Mouse (Mus musculus) urinary bladder, postnatal 4 days (tissue): ENCODE measurements at regions not wholly inside any gene's neighbourhood (a gene's known extent, or its start where the extent isn't known, plus 50 kb on each side); places are given as distances from the start of the nearest gene placed in this dataset.

ENCODE experiments used
- DNase-seq, 2 experiments: peaks; one replicate each; pipeline ENCODE4 v3.0.0; 2021 to 2022; ENCODE audit warnings: low spot score in 2 of 2

DNA sequence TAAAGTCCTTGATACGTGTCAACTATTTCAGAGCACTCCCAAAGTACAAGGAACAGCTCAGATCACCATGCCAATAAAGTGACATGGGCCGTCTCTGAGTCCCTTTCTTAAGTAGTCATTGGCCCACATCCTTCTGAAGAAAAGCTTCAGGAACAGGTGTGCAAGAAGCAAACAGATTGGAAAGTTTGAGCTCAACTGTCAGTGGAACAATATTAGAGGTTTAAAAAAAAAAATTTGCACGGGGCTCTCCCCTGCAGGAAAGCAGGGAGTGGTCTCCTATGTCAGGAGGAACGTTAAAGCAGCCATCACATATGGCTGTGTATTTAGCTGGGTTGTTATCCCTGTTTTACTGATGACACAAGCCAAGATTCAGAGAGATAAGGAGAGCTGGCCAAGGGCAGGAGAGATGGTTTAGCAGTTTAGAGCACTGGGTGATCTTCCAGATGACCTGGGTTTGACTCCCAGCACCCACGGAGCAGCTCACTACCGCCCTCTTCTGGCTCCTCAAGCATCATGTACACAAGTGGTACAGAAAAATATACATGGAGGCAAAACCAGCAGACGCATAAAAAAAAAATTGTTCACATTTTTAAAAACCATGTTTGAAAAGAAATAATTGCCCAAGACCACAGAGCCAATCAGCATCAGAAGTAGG is 318.3 kb upstream of the Clint1 start:
- DNase-seq, result no peak

DNA sequence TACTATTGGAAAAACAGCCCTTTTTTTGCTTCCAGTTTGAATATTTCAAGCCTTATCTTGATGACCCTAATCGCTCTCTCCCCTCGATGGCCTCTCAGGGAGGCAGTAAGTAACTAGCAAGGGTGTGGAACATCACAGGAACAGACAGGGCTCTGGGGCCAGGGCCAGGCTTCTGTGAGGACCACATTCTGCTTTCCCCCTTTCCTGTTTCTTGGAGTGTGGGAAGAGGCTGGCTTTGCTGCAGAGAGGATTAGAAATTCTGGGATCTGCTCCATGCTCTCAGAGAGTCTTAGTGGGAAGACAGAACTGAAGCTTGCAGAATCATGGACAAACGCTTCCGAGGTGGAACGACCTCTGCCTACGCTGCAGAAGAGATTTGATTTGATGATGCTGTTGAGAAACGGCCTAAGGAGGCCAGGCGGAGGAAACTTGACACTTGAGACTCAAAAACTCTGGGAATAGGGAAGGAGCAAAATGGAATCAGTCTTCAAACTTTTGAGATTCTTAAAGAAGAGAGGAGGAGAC is 316.3 kb upstream of the Clint1 start:
- peak in 1 of 2 experiments; percentile 39 for DNase-seq

DNA sequence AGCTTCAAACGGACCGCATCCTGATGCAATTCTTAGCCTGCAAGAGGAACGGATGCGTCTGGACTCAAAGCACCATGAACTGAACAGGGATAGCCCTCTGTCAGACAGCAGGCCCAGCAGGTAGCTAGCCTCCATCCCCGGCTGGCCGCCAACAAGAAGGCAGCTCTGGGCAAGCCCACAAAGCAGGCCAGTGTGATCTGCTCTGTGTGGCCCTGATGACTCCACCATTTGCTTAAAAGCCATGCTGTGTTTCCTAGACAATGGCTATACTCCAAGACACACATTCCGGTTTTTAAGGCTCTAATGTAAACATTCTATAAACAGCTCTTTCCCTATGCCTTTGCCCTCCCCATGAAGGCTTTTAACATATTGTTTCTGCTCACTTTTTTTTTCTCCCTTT is 313.8 kb upstream of the Clint1 start:
- no peak for DNase-seq

- peak; percentile 67 to 79 for DNase-seq
These were observed 312.4 kb upstream of the Clint1 start for GRCm38 (mm10) chr11:45539459-45539858.

- DNase-seq, result no peak
These were observed 307.3 kb upstream of the Clint1 start for GRCm38 (mm10) chr11:45544531-45544930.

DNA sequence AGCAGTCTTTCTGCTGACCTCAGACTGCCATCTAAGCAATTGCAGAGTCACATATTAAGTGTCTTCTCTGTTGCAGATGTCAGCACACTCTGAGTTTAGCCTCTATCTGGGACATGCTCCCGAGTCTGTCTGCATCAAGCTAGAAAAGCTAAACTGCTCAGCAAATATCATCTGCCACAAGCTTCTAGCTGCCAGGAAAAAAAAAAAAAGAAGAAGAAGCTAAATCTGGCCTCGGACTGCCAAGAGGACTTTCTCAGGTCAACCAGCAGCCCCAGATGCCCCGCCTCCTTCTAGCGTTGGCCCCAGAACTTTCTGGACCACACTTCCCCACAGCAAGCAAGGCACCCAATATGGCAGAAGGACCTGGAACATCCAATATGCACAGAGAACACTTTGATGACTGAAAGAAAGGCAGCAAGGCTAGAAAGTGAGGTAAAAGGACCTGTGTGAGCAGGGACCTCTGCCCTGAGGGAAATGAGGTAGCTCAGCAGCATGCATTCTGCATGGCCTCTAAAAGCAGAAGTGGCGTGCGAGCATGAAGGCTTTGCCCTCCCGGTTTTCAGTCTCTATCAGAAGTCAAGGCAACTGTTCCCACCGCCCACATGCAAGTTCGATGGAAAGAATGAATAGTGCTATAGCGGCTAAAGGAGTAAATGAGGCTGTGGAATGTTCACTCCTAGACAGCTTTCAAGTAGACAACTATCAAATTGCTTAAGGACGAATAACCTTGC is 305.8 kb upstream of the Clint1 start:
- DNase-seq, result no peak

- no peak for DNase-seq
These were observed 305.0 kb upstream of the Clint1 start for GRCm38 (mm10) chr11:45546861-45547260.

DNA sequence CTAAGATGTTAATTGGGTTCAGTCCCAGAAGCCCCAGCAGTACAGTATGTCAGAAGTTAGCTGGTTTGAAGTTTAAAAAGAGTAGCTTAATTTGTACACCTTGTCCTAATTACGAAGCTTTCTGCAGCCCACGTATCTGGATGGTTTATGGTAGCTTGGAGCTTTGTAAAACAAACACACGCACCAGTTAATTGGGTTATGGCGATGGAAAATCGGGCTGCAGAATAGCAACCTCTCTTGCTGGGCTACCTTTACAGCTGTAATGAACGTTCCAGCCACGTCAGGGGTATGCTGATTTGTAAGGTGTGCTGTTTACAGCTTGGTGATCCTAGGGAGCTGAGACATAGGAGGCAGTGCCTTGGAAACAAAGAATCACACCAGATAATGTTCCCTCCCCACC is 301.5 kb upstream of the Clint1 start:
- DNase-seq, result no peak

DNA sequence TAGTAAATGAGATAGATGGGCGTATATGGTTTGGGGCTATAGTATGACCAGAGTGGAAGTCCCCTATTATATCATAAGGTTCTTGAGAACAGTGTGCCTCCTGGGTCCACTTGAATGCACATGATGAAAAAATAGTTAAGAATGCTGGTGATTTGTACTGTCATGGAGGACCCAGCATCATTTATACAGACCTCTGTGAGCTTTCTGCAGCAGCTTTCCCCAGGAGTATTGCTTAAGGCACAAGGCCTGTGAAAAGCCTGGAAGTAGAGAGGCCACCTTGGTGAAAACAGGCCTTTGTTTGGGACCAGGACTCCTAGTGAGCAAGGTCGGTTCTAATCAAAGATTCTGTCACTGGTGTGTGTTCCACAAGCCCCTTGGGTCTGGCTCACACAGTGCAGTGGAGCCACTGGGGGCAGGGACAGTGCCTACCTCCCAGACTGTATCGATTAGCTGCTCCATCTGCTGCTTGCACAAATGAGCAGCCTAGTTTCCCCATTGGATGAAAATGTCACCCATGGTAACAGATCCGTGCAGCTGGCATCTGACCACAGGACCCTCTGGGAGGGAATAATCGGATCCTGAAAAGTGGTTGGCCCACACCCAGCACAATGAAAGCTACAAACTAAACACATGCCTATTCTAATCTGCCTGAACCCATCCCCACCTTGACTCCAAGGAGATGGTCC is 274.2 kb upstream of the Clint1 start:
- no peak for DNase-seq

DNA sequence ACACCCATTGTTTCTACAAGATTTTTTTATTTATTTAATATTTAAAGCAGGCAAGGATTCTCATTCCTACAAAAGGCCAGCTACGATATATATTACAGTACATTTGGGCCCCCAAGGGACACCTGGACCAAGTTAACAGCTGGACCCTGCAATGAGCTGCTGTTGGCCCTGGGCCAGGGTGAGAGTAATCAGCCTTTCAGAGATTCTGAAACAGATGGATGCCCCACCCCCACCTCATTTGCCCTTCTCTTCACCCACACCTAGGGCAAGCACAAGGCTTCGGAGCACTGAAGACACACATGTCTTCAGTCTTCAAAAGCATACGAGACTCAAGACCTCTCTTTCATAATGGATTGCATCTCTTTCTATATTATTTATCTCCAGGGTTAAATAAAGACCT is 259.5 kb upstream of the Clint1 start:
- DNase-seq, result no peak

DNA sequence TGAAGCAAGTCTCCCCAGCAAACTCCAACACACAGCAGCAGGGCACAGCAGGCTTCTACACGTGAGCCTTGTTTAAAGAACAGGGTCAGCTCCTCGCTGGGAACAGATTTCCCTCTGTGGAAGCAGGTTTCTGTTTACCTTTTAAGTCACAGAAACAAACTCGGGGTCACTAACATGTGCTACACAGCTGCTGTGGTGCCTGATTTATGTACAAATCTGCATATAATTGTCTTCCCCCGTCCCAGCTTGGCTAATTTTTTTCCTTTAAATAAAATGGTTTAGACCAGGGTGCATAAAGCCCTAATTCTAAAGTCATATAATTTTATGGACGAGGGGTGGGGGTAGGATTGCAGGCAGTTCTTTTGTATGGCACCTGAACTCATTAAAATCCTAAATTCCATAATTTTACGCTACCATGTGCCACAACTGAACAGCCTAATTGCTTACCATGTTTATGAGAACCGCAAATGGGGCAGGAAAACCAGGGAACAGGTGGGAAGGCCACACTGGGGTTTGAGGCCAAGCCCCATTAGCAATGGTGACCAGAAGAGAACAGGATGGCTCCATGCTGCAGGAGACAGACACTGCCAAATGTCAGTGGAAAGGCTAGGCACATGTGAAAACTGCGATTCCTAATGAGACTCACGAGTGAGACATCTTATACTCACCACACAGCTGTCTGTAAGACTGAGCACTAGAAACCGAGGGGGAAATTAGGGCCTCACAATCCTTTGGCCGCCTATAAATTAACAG is 258.8 kb upstream of the Clint1 start:
- DNase-seq, result peak in 1 of 2 experiments; percentile 17

GRCm38 (mm10) chr11:45595372-45595771 is 256.5 kb upstream of the Clint1 start:
- DNase-seq, result no peak

- DNase-seq, result no peak
These were observed 230.0 kb upstream of the Clint1 start for GRCm38 (mm10) chr11:45621824-45622223.

GRCm38 (mm10) chr11:45622701-45623100 is 229.2 kb upstream of the Clint1 start:
- no peak for DNase-seq

GRCm38 (mm10) chr11:45624233-45624632 is 227.6 kb upstream of the Clint1 start:
- no peak for DNase-seq

- no peak for DNase-seq
These were observed 222.6 kb upstream of the Clint1 start for GRCm38 (mm10) chr11:45629250-45629649.

DNA sequence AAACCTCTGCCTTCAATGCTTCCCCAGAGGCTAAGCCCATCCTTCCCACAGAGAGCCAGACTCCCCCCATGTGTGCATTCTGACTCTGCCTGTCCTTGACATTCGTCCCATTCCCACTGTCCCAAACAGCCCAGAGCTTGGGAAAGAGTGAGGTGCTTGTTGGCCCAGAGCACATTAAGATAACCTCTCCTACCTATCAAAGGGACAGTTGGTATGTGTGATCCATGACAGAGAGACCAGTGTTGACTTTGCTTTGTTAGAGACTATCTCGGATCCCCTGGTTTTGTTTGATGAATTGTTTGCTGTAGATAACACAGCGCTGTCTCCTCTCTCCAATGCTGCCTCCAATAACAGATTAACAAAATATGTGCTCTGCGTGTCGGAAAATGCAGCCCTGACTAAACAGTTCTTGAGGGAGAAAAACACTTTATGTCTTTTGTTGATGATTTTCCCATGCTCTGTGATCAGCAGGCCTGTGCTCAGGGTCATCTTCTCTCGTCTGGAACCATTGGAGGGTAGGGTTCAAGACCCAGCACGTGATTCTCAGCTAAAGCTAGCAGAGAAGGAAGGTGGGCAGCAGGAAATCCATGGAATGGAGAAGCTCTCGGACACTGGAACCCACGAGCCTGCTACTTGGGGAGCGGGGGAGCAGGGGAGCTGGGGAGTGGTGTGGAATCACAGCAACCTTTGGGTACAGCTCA is 217.2 kb upstream of the Clint1 start:
- peak in 1 of 2 experiments; percentile 16 for DNase-seq

DNA sequence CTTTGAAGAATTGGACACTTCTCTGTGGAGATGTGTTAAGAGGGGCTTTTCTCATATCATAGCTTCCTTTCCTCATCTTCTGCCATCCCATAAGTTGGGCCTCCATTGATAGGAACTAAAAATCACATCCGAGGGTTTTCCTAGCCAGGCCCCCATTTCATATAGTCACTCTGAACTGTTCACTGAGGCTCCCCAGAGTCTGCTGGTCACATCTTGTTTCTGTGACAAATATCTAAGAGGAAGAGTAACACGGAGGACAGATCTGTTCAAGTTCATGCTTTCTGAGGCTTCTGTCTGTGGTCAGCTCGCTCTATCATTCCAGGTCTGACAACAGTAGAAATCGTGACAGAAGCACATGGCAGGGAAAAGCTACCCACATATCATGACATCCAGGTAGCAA is 216.0 kb upstream of the Clint1 start:
- DNase-seq, result no peak

- DNase-seq, result no peak
These were observed 212.6 kb upstream of the Clint1 start for GRCm38 (mm10) chr11:45639236-45639635.

DNA sequence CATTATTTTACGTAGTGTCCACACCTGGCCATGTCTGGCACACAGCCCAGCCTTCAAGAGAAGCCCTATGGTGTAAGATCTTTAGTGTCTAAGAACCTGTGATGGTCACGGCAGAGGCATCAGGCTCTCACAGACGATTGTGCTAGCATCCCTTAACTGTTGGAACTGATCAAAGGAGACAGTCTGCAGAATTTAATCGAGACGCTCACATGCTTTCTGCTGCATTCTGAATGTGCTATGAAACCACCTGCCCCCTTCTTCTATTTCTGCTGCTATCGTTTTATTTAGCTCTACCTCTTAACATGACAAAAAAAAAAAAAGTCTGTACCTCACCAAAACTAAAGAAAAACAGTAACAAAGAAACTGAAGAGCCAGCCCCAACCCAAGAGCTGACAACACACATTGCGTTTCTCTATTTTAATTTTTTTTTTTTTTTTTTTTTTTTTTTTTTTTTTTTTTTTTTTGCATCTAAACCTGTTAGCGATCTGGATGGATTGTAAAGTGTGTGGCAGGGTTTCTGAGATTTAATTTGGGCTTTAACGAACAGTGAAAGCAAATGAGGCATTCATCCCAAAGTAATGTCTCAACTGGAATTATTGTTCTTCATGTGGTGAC is 209.6 kb upstream of the Clint1 start:
- DNase-seq, result no peak
